Mouse (Mus musculus) cerebellum, adult 18-20 months (tissue): ENCODE measurements at regions not wholly inside any gene's neighbourhood (a gene's known extent, or its start where the extent isn't known, plus 50 kb on each side); places are given as distances from the start of the nearest gene placed in this dataset.

Experiments used
- DNase-seq, 2 experiments: peaks; one replicate each; pipeline ENCODE4 v3.0.0; 2021

- no peak for DNase-seq
Observed at GRCm38 (mm10) chr5:148608178-148608577, 55.6 kb upstream of the Ubl3 start.

GRCm38 (mm10) chr5:148605730-148606129, 53.1 kb upstream of the Ubl3 start:
- DNase-seq = no peak
